Mouse (Mus musculus): ENCODE results near the gene Cpne4.

DNA sequence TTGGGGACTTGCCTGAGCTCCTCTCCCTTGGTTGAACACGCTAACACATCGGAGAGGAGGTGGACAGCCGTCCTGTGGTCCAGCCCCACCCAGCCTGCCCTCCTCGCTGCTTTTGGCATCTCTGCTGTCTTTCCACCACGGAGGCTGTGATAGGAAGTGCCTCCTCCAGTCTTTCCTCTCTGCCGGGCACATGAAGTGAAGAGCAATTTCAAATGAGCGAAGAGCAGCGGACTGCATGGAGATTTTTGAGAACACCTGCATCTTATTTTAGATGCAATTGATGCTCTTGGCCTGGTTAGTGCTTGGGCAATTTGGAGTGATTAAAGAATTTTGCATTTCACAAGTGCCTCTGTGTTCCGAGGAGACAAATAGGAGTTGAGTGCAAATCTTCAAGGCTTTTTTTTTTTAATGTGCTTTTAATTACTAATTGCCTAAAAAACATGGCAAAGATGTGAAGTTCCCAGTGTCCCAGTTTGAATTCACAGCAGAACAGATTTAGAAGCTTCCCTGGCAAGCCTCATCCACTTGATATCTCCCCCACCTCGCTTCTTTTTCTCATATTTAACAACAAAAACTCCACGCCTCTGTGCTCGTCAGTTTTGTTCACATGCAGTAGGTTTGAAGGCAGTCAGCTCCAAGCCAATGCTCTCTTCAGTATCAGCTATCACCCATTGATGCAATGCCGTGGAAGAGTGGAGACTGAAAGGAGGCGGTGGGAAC, 195.7 kb downstream of the Cpne4 start:
- no peak for TF ChIP-seq CTCF (IDR thresholded peaks at IDR 0.05; ENCODE audit: low read depth, low read length)
- no peak for TF ChIP-seq GATA1 (IDR thresholded peaks at IDR 0.05; ENCODE audit: borderline replicate concordance, low read length)
